Mouse (Mus musculus) left cerebral cortex, postnatal 14 days (tissue): Measurements from ENCODE around the gene Nup214. TPM values are rescaled to one million over a fixed set of nuclear protein-coding genes. Genes with fewer than 3 reads are reported as not detected.

Experiments used
- DNase-seq, 2 experiments: peaks; one replicate each; pipeline ENCODE4 v3.0.0; 2021 to 2022; ENCODE audit warnings: low spot score in 2 of 2, mixed read lengths in 1 of 2
- intact Hi-C: fragments of 180-260 bp; cut with DNase I; formaldehyde crosslinking; loops from one replicate; pipeline ENCODE4 v1.15.1; 2025
- total RNA-seq, 2 experiments: library from RNA; stranded (reverse); gene quantifications; 2 replicates each; pipeline ENCODE4 v1.2.3; 2021

Nup214 gene
- total RNA-seq, 2 experiments from 2014 or later = 51.3 to 53.5 TPM

- intact Hi-C loops = no loop called here
Observed at GRCm38 (mm10) chr2:32062626-32063410, 88.6 kb downstream of the Nup214 start.

GRCm38 (mm10) chr2:32063451-32064151, 89.4 kb downstream of the Nup214 start:
- DNase-seq = no peak
- intact Hi-C loops = no loop called here

More at GRCm38 (mm10) chr2:32062626-32063410, 88.6 kb downstream of the Nup214 start:
- DNase-seq = no peak

DNA sequence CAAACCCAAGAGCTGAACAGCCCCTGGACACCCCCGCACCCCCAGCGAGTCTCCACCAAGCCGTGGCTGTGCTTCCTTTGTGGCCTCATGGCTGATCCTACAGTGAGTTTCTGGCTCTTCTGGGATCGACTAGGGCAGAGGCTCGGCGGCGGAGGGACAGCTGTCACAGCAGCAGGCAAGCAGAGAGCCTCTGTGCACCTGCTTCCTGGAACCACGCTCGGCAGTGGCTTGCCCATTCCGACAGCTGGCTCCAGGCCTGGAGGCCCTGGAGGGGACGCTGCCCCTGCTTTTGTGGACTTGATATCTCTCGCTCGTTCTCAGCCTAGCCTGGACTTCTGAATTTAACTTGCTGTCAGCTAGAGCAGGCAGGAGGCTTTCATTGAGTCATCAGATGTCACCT, 90.7 kb downstream of the Nup214 start:
- intact Hi-C loops = no loop called here

DNA sequence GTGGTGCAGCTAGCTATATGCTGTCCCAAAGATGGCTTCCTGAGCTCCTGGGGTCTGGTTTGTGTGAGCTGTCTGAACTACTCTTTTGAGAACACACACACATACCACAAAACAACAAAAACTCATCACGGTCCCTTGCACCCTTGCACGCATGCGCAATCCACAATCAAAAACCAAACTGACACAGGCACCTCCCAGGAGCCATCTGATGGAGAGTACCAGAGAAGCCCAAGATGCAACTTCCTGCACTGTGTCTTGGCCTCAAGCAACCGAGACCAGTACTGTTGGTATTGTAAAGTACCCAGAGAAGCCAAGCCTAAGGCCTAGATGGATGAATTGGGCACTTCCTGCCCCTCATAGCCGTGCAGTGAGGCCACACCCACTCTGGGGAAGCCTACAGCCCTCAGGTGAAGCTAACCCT, 91.1 kb downstream of the Nup214 start:
- intact Hi-C loops = no loop called here
- DNase-seq = no peak

More for the DNA sequence above, 90.7 kb downstream of the Nup214 start:
- no peak for DNase-seq

DNA sequence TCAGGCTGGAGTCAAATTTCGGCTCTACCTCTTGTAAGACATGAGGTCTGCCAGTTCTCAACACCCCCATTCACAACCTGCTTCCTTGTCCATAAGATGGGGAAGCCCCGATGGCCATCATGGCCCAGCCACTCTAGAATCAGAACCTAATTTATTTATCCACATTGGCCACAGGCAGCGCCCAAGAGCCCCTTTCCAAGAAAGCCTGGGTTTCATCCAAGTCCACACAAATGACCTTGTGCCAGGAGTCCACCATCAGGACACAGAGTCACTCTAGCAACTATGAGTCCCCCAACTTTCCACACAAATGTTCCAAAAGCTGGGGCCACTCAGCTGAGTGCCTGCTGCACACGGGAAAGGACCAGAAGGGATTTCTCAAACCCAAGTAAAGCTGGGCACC, 91.8 kb downstream of the Nup214 start:
- intact Hi-C loops = no loop called here
- no peak for DNase-seq

DNA sequence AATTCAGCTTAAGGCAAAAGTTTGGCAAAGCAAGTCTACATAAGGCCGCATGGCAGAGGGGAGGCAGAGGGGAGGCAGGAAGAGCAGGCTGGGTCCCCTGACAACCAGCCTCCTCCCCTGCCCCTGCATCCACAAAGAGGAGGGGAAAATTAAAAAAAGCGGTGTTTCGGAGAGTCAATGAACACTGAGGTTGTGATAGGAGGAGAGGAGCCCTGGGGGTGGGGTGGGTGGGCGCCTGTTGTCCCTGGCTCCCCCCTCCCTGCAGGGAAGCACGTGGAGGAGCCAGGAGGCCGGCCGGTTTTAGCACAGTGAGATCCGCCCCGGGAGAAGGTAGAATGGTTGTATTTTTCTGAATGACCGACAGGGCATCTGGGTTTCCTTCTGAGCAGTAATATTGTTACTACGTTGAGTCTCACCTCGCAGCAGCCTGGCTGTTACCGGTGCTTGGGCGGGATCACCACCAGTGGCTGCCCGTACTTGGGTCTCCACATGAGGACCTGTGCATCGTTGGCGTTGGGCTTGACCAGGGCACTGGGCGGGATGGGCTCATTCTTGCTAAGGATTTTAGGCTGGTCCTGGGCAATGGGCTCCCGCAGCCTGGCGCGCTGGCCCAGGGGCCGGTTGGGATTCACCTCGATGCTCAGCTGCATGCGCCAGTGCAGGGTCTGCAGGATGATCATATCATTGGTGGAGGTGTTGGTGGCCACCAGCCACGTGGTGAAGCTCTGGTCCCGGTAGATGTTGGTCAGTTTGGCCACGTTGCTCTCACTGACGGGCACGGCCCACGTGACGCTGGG, 94.8 kb downstream of the Nup214 start:
- intact Hi-C loops = no loop called here
- no peak for DNase-seq

- no peak for DNase-seq
- intact Hi-C loops = no loop called here
Observed at GRCm38 (mm10) chr2:32070747-32071146, 96.5 kb downstream of the Nup214 start.

GRCm38 (mm10) chr2:32074404-32074803, 100.2 kb downstream of the Nup214 start:
- intact Hi-C loops = no loop called here
- DNase-seq = no peak

DNA sequence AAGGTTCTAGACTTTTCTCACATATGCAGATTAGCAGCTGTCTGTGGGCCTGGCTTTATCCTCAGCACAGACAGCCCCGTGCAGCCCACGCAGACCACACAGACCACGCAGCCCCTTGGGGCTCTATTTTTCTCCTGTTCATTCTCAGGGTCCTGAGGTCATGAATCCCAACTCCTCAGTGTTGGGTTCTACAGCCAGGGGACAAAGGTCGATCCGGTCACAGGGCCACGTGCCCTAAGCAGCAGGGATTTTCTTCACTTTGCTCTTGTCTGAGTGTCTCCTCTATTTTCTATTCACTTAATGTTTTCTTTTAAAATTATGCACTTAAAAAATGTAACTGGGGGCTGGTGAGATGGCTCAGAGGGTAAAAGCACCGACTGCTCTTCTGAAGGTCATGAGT, 101.1 kb downstream of the Nup214 start:
- intact Hi-C loops = no loop called here
- no peak for DNase-seq

GRCm38 (mm10) chr2:32077744-32078143, 103.5 kb downstream of the Nup214 start:
- intact Hi-C loops = no loop called here
- DNase-seq = no peak

- intact Hi-C loops = no loop called here
- no peak for DNase-seq
Observed at GRCm38 (mm10) chr2:32078522-32078921, 104.3 kb downstream of the Nup214 start.

- DNase-seq = no peak
- intact Hi-C loops = no loop called here
Observed at GRCm38 (mm10) chr2:32079191-32079725, 105.0 kb downstream of the Nup214 start.

GRCm38 (mm10) chr2:32080681-32081080, 106.4 kb downstream of the Nup214 start:
- DNase-seq = no peak
- intact Hi-C loops = loop anchor here (5.0 kb wide), 1 partner anchor 47 kb away; no protein-coding TSS in a partner anchor

DNA sequence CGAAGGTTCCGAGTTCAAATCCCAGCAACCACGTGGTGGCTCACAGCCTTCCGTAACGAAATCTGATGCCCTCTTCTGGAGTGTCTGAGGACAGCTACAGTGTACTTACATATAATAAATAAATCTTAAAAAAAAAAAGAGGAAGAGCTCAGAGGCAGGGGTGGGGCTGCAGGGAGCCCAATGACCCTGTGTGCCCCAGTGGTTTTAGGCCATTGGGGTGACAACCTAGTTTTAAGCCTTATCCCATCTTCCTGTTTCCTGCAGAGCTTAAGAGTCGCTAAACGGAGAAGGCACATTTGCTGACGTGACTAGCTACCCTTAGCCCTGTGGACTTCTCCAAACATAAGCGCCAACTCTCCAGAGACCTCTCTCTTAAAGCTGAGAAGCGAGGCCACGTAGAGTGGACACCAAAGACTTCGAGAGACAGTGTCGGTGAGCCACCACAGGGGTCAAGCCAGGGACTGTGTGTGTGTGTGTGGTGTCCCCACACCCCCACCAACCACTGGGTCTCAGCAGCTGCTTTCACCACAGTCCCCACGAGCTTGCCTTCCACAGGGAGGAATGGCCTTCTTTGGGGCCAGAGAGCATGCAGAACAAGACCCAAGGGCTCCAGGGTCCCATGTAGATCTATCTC, 107.2 kb downstream of the Nup214 start:
- DNase-seq = no peak
- intact Hi-C loops = loop anchor here (5.0 kb wide), 1 partner anchor 46 kb away; no protein-coding TSS in a partner anchor

DNA sequence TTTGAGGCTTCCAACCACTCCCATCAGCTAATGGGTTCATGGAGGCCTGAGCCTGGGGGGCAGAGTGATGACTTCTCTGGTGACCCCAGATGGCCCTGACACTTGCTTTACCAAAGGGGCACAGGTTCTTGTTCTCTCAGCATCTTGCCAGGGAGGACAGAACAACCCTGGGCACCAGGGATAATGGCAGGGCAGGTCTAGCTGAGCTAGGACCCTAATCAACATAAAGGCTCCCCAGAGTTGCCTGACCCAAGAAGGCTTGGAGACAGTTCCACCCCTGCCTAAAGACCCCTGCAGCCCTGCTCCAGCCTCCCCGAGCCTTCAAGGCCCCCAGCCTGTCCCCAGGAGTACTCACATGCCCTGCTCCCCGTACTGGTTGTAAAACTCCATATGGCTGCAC, 108.0 kb downstream of the Nup214 start:
- intact Hi-C loops = loop anchor here (5.0 kb wide), 1 partner anchor 45 kb away; no protein-coding TSS in a partner anchor
- no peak for DNase-seq

DNA sequence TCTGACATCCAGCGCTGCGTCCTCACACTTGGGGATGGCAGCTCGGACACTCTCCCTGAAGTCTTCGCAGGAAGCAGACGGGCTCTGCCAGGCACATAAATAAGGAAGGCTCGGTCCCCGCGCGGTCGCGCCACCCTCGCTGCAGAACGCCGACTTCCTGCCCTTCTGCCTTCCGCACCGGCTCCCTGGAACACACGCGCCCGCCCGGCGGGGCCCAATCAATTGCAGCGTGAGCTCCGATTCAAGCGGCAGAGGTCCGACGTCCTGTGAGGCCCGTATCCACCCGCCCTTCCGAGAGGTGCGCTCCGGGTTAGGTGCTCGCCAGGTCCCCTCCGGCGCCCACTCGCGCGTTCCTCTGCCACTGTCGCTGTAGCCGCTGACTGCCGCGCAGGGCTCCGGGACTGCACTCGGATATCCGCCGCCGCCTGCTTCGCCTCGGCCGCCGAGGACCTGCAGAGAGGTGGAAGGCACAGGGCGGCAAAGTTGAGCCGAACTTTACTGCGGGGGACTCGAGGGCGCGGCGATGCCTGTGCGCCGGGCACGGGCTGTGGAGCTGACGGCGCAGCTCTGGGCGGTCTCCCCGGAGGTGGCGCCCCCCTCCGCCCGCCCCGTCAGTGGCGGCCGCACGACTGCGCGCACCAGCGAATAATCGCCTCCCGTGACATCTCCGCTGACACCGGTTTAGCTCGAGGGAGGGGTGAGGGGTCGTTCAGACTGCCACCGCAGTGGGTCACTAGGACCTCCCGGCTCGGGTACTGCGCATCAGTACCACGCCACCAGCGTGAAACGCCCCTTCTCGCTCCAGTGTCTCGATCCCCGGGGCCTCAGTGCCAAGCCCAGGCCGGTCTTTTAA, 109.1 kb downstream of the Nup214 start:
- intact Hi-C loops = loop anchor here (5.0 kb wide), 1 partner anchor 44 kb away; no protein-coding TSS in a partner anchor
- DNase-seq = no peak

DNA sequence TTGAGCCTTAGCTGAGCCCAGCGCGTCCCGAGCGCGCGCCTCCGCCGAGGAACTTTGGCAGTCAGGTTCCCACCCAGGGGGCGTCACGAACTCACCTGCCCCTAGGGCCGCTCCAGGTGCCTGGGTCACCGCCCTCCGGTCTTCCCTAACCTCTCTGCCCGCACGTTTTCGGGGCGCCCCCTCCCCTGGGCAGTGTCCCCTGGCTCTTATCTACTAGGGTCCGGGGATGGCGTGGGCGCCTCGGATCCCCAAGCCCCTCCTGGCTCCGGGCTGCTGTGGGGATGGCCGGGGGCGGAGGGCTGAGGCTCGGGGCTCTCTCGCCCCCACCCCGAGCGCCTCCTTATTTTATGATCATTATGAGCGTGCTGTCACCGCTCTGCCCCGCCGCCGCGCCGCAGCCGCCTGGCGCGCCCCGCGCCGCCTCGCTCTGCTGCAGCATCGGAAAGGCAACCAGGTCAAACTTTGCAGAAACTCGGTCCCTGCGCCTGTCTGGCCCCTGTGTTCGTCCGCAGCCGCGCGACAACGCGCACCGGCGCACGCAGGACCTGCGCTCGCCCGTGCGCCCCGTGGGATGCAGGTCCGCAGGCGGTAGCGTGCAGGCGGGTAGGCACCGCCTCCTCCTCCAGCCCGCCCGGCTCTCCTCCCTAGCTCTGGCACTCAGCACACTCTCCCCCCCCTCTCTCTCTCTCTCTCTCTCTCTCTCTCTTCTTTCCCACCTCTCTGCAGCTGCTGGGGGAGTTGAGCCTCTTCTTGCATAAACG, 110.1 kb downstream of the Nup214 start, which contains the start of gene Fam78a:
Fam78a (minus strand) TSS at position 747 of the 761 bp plus-strand sequence.
- intact Hi-C loops = loop anchor here (5.0 kb wide), 1 partner anchor 43 kb away; no protein-coding TSS in a partner anchor
- peak in 1 of 2 experiments; percentile 45 for DNase-seq
